Mouse (Mus musculus) heart, embryonic 12.5 days (tissue): ENCODE data around the gene Fkbpl. TPM values are rescaled to one million over a fixed set of nuclear protein-coding genes. Genes with fewer than 3 reads are reported as not detected.

ENCODE experiments used
- polyA plus RNA-seq: library from polyadenylated mRNA; unstranded; fragments of >200 nt; fragmentation: Nextera tagmentation; extraction: Ambion mirVana; gene quantifications from 2 replicates; pipeline ENCODE4 v1.2.1, GENCODE M21; 2016

Gene Fkbpl
- polyA plus RNA-seq, 1 experiment from 2014 or later: 10.2 TPM

Other genes with a start within 250 kb of the Fkbpl start
- not detected in 2 replicates for gene BC051142, start 245.9 kb upstream of the Fkbpl start, polyA plus RNA-seq
- gene Btnl4, start 167.4 kb upstream of the Fkbpl start, polyA plus RNA-seq: not detected in 2 replicates
- gene Btnl6, start 127.4 kb upstream of the Fkbpl start, polyA plus RNA-seq: not detected in 2 replicates
- gene Notch4, start 80.5 kb upstream of the Fkbpl start, polyA plus RNA-seq: 5.7 and 6.5 TPM in 2 replicates
- 4.4 and 4.6 TPM in 2 replicates for gene Gpsm3, start 55.0 kb upstream of the Fkbpl start, polyA plus RNA-seq
- gene Pbx2, start 53.5 kb upstream of the Fkbpl start, polyA plus RNA-seq: 13.0 and 13.2 TPM in 2 replicates
- 3.8 TPM in 2 replicates for gene Ager, start 46.9 kb upstream of the Fkbpl start, polyA plus RNA-seq
- 123 and 126 TPM in 2 replicates for gene Rnf5, start 41.1 kb upstream of the Fkbpl start, polyA plus RNA-seq
- gene Agpat1, start 40.5 kb upstream of the Fkbpl start, polyA plus RNA-seq: 52.5 and 52.8 TPM in 2 replicates
- 0.30 and 0.57 TPM in 2 replicates for gene Egfl8, start 28.8 kb upstream of the Fkbpl start, polyA plus RNA-seq
- 28.9 TPM in 2 replicates for gene Ppt2, start 16.3 kb upstream of the Fkbpl start, polyA plus RNA-seq
- gene Prrt1, start 15.2 kb upstream of the Fkbpl start, polyA plus RNA-seq: 0.17 TPM in 1 of 2 replicates, not detected in the other
- 63.2 and 67.0 TPM in 2 replicates for gene Atf6b, start 2.4 kb downstream of the Fkbpl start, polyA plus RNA-seq
- 0.77 and 0.98 TPM in 2 replicates for gene Tnxb, start 25.8 kb downstream of the Fkbpl start, polyA plus RNA-seq
- 0.15 TPM in 1 of 2 replicates, not detected in the other for gene C4b, start 99.1 kb downstream of the Fkbpl start, polyA plus RNA-seq
- 0.15 TPM in 1 of 2 replicates, not detected in the other for gene Cyp21a1, start 159.8 kb downstream of the Fkbpl start, polyA plus RNA-seq
- 18.2 and 19.6 TPM in 2 replicates for gene Stk19, start 192.2 kb downstream of the Fkbpl start, polyA plus RNA-seq
- gene Dxo, start 192.3 kb downstream of the Fkbpl start, polyA plus RNA-seq: 37.2 and 39.9 TPM in 2 replicates
- 35.3 and 39.5 TPM in 2 replicates for gene Skiv2l, start 205.4 kb downstream of the Fkbpl start, polyA plus RNA-seq
- gene Nelfe, start 205.6 kb downstream of the Fkbpl start, polyA plus RNA-seq: 73.7 and 81.3 TPM in 2 replicates
- 1.1 and 2.2 TPM in 2 replicates for gene Cfb, start 217.8 kb downstream of the Fkbpl start, polyA plus RNA-seq
- gene Zbtb12, start 234.7 kb downstream of the Fkbpl start, polyA plus RNA-seq: 2.6 and 2.8 TPM in 2 replicates
- gene Gm20547, start 237.3 kb downstream of the Fkbpl start, polyA plus RNA-seq: not detected in 2 replicates